Mouse (Mus musculus) left cerebral cortex, adult 8-10 months (tissue): ENCODE data around the gene Ddah1. TPM values are rescaled to one million over a fixed set of nuclear protein-coding genes. Genes with fewer than 3 reads are reported as not detected.
A peak's percentile ranks its signal among the peaks of the same experiment; 100 is the strongest.

ENCODE experiments used
- DNase-seq, 2 experiments: peaks; one replicate each; pipeline ENCODE4 v3.0.0; 2022; ENCODE audit warnings: low spot score in 2 of 2
- total RNA-seq, 4 experiments: library from RNA; stranded (reverse); gene quantifications; 2 replicates each; pipeline ENCODE4 v1.2.4; 2022

The Ddah1 gene
- total RNA-seq: 10 to 100 TPM; 64.6 to 66.9 (median 65.7) TPM

GRCm38 (mm10) chr3:145758561-145759378, at the start of gene Ddah1:
Gene Ddah1 (plus strand): TSS chr3:145758675.
- peak; percentile 53 to 65 for DNase-seq

GRCm38 (mm10) chr3:145715923-145716322, 42.6 kb upstream of the Ddah1 start:
- DNase-seq: no peak

- no peak for DNase-seq
Measured at GRCm38 (mm10) chr3:145719660-145720059, 38.8 kb upstream of the Ddah1 start.

- DNase-seq: no peak
Measured at GRCm38 (mm10) chr3:145725078-145725477, 33.4 kb upstream of the Ddah1 start.

- DNase-seq: no peak
Measured at GRCm38 (mm10) chr3:145728336-145728735, 30.1 kb upstream of the Ddah1 start.

- DNase-seq: no peak
Measured at GRCm38 (mm10) chr3:145729531-145729930, 28.9 kb upstream of the Ddah1 start.

GRCm38 (mm10) chr3:145730092-145730491, 28.4 kb upstream of the Ddah1 start:
- DNase-seq: no peak

GRCm38 (mm10) chr3:145734857-145735256, 23.6 kb upstream of the Ddah1 start:
- DNase-seq: no peak

- no peak for DNase-seq
Measured at GRCm38 (mm10) chr3:145736562-145736961, 21.9 kb upstream of the Ddah1 start.

- no peak for DNase-seq
Measured at GRCm38 (mm10) chr3:145738662-145739061, 19.8 kb upstream of the Ddah1 start.

GRCm38 (mm10) chr3:145739904-145740303, 18.6 kb upstream of the Ddah1 start:
- no peak for DNase-seq

- DNase-seq: no peak
Measured at GRCm38 (mm10) chr3:145743050-145743449, 15.4 kb upstream of the Ddah1 start.

- no peak for DNase-seq
Measured at GRCm38 (mm10) chr3:145743476-145744027, 14.9 kb upstream of the Ddah1 start.

GRCm38 (mm10) chr3:145748626-145749025, 9.8 kb upstream of the Ddah1 start:
- DNase-seq: no peak

- no peak for DNase-seq
Measured at GRCm38 (mm10) chr3:145756457-145756856, 2.0 kb upstream of the Ddah1 start.

- DNase-seq: no peak
Measured at GRCm38 (mm10) chr3:145757177-145757576, 1.3 kb upstream of the Ddah1 start.

- DNase-seq: no peak
Measured at GRCm38 (mm10) chr3:145757844-145758243, 631 bp upstream of the Ddah1 start.

- peak in 1 of 2 experiments; percentile 13 for DNase-seq
Measured at GRCm38 (mm10) chr3:145759379-145760209, 1.1 kb downstream of the Ddah1 start.

- no peak for DNase-seq
Measured at GRCm38 (mm10) chr3:145760547-145760946, 2.1 kb downstream of the Ddah1 start.

- DNase-seq: no peak
Measured at GRCm38 (mm10) chr3:145761501-145762170, 3.2 kb downstream of the Ddah1 start.

- no peak for DNase-seq
Measured at GRCm38 (mm10) chr3:145762957-145763641, 4.6 kb downstream of the Ddah1 start.
